Mouse (Mus musculus): ENCODE results near the gene Gtf3c2.
A peak's percentile ranks its signal among the peaks of the same experiment; 100 is the strongest.

Gene Gtf3c2

GRCm38 (mm10) chr5:31197072-31197471, 17.1 kb upstream of the Gtf3c2 start:
- no peak for DNase-seq

GRCm38 (mm10) chr5:31196207-31196606, 16.3 kb upstream of the Gtf3c2 start:
- DNase-seq: no peak

- DNase-seq: no peak
These were observed 15.7 kb upstream of the Gtf3c2 start for GRCm38 (mm10) chr5:31195671-31196070.

GRCm38 (mm10) chr5:31194486-31195485, 14.8 kb upstream of the Gtf3c2 start:
- DNase-seq: no peak

GRCm38 (mm10) chr5:31193631-31194281, 13.8 kb upstream of the Gtf3c2 start:
- no peak for DNase-seq

GRCm38 (mm10) chr5:31192939-31193630, 13.1 kb upstream of the Gtf3c2 start, which contains the start of the genes Snx17 and Eif2b4:
TSS of gene Snx17 (plus strand) at chr5:31193227.
TSS of gene Eif2b4 (minus strand) at chr5:31193430.
- DNase-seq: peak; percentile 99

- no peak for DNase-seq
These were observed 12.3 kb upstream of the Gtf3c2 start for GRCm38 (mm10) chr5:31192045-31192938.

- DNase-seq: no peak
These were observed 10.3 kb upstream of the Gtf3c2 start for GRCm38 (mm10) chr5:31190201-31190600.

GRCm38 (mm10) chr5:31188223-31188840, 8.4 kb upstream of the Gtf3c2 start:
- no peak for DNase-seq

- DNase-seq: no peak
These were observed 3.7 kb upstream of the Gtf3c2 start for GRCm38 (mm10) chr5:31183678-31184077.

- DNase-seq: no peak
These were observed 1.3 kb upstream of the Gtf3c2 start for GRCm38 (mm10) chr5:31181183-31181770.

- no peak for DNase-seq
These were observed 611 bp downstream of the Gtf3c2 start for GRCm38 (mm10) chr5:31179301-31179765.

GRCm38 (mm10) chr5:31168630-31169029, 11.3 kb downstream of the Gtf3c2 start:
- no peak for DNase-seq

GRCm38 (mm10) chr5:31164878-31165277, 15.1 kb downstream of the Gtf3c2 start:
- DNase-seq: no peak

GRCm38 (mm10) chr5:31162462-31162861, 17.5 kb downstream of the Gtf3c2 start:
- no peak for DNase-seq

- peak; percentile 80 for DNase-seq
These were observed 25.8 kb downstream of the Gtf3c2 start, which contains the start of gene Mpv17 for GRCm38 (mm10) chr5:31154152-31154553. TSS of gene Mpv17 (minus strand) at chr5:31154251.

- DNase-seq: no peak
These were observed 26.3 kb downstream of the Gtf3c2 start for GRCm38 (mm10) chr5:31153516-31154151.

GRCm38 (mm10) chr5:31151746-31152145, 28.2 kb downstream of the Gtf3c2 start:
- DNase-seq: peak; percentile 63

- DNase-seq: peak; percentile 28
These were observed 30.2 kb downstream of the Gtf3c2 start for GRCm38 (mm10) chr5:31149781-31150180.

- DNase-seq: no peak
These were observed 40.9 kb downstream of the Gtf3c2 start for GRCm38 (mm10) chr5:31138968-31139425.
